ENCODE assay signal across 13 mouse cellular contexts in the genomic region with DNA sequence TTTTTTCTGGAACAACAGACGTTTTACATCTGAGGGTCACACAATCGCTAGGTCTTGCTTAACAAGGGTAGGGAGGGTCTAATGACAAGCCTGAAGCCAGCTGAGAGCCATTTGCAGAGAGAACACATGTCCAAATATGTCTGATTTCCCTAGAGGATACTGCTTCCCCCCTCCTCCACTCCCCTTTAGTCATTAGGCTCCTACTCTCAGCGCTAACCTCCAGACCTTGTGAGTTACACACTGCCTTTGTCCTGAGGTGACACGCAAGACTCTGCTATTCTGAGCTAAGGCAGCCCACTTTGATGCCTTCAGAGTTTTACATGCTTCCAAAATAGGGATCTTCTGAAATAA. TPM values are rescaled to one million over a fixed set of nuclear protein-coding genes. Genes with fewer than 3 reads are reported as not detected.
DNase-seq lines count a peak whose midpoint lies in the region; ATAC-seq and TF ChIP-seq lines count a peak whose summit lies in the region.
"Had no signal": no experiment of that assay in that cellular context is flagged by ENCODE, and none has a peak within 500 bp of the region (broad histone marks: within the 10 kb centered on the region; RNA-seq: fewer than 3 reads in every experiment).

No protein-coding gene starts in this region.

- DNase-seq in kidney, postnatal 14 days: peak; percentile 37
- DNase-seq in kidney, adult 8-10 months: no peak
- DNase-seq in neural tube, embryonic 10.5 days (ENCODE audit: extremely low spot score, low spot score): no peak
- peak; percentile 37 for DNase-seq in hindbrain, embryonic 11.5 days (ENCODE audit: low spot score)
- no peak for DNase-seq in liver, postnatal 0 days
- DNase-seq: adrenal gland, postnatal 25 days; cerebellum, adult 11-12 months; heart, adult 2 months had no signal

- H3K4me3 ChIP-seq in neural tube, embryonic 12.5 days: no peak overlapping the region
- no peak overlapping the region for H3K4me3 ChIP-seq in hindbrain, embryonic 11.5 days (ENCODE audit: low read depth, low read length)
- no peak overlapping the region for H3K4me3 ChIP-seq in liver, postnatal 0 days (ENCODE audit: low read depth, low read length)
- H3K4me3 ChIP-seq: embryonic facial prominence, embryonic 15.5 days; heart, adult 2 months; megakaryocyte, embryonic 14.5 days had no signal

- H3K4me1 ChIP-seq in neural tube, embryonic 12.5 days: 0 out of 2 replicates have a peak, but pooled peaks cover 2% of the 10 kb centered on the region
- no peaks in the 10 kb centered on the region for H3K4me1 ChIP-seq in hindbrain, embryonic 11.5 days (replicated peaks; ENCODE audit: control insufficient read depth, insufficient read depth, low read length)
- H3K4me1 ChIP-seq in liver, postnatal 0 days (ENCODE audit: insufficient read depth): no peaks in the 10 kb centered on the region
- H3K4me1 ChIP-seq: embryonic facial prominence, embryonic 15.5 days had no signal

- no peaks in the 10 kb centered on the region for H3K36me3 ChIP-seq in neural tube, embryonic 12.5 days
- H3K36me3 ChIP-seq in hindbrain, embryonic 11.5 days (ENCODE audit: control insufficient read depth, insufficient read depth, low read length): no peaks in the 10 kb centered on the region
- no peaks in the 10 kb centered on the region for H3K36me3 ChIP-seq in liver, postnatal 0 days (replicated peaks; ENCODE audit: insufficient read depth, low read length)
- H3K36me3 ChIP-seq: embryonic facial prominence, embryonic 15.5 days had no signal

- H3K27me3 ChIP-seq in neural tube, embryonic 12.5 days (replicated peaks): no peaks in the 10 kb centered on the region
- no peaks in the 10 kb centered on the region for H3K27me3 ChIP-seq in hindbrain, embryonic 11.5 days (ENCODE audit: control insufficient read depth, insufficient read depth, low read length)
- no peaks in the 10 kb centered on the region for H3K27me3 ChIP-seq in liver, postnatal 0 days (ENCODE audit: insufficient read depth, low read length)
- H3K27me3 ChIP-seq: CH12.LX; embryonic facial prominence, embryonic 15.5 days had no signal

- peak; percentile 76 for ATAC-seq in neural tube, embryonic 12.5 days (ENCODE audit: low FRiP score, low read depth)
- peak; percentile 89 for ATAC-seq in hindbrain, embryonic 11.5 days (ENCODE audit: low FRiP score)
- no peak for ATAC-seq in megakaryocyte-erythroid progenitor cell, adult 5-6 weeks (replicated peaks; ENCODE audit: low FRiP score, low TSS enrichment, poor library complexity, severe bottlenecking)
- ATAC-seq in liver, postnatal 0 days: no peak

- no peak overlapping the region for H3K9ac ChIP-seq in neural tube, embryonic 12.5 days
- H3K9ac ChIP-seq in hindbrain, embryonic 11.5 days (ENCODE audit: low read depth, low read length): no peak overlapping the region
- no peak overlapping the region for H3K9ac ChIP-seq in liver, postnatal 0 days (replicated peaks)
- H3K9ac ChIP-seq: embryonic facial prominence, embryonic 15.5 days had no signal

- H3K9me3 ChIP-seq in neural tube, embryonic 12.5 days: no peaks in the 10 kb centered on the region
- no peaks in the 10 kb centered on the region for H3K9me3 ChIP-seq in hindbrain, embryonic 11.5 days (ENCODE audit: control insufficient read depth, low read length)
- no peaks in the 10 kb centered on the region for H3K9me3 ChIP-seq in liver, postnatal 0 days (ENCODE audit: low read length)
- H3K9me3 ChIP-seq: embryonic facial prominence, embryonic 15.5 days; megakaryocyte, embryonic 14.5 days had no signal

- no peak for TF ChIP-seq CTCF in liver, postnatal 0 days (IDR thresholded peaks at IDR 0.05; ENCODE audit: low read depth)

- no peak for TF ChIP-seq EP300 in liver, postnatal 0 days (IDR thresholded peaks at IDR 0.05; ENCODE audit: low read depth)

- 50% methylated on average over 4 of the region's 4 CpGs for WGBS in neural tube, embryonic 12.5 days
- 52% methylated on average over 4 of the region's 4 CpGs for WGBS in hindbrain, embryonic 11.5 days
- WGBS in liver, postnatal 0 days (ENCODE audit: insufficient replicate concordance): 67% methylated on average over 4 of the region's 4 CpGs

- no peak overlapping the region for H3K4me2 ChIP-seq in neural tube, embryonic 12.5 days (replicated peaks)
- H3K4me2 ChIP-seq in hindbrain, embryonic 11.5 days (replicated peaks; ENCODE audit: low read depth, low read length): no peak overlapping the region
- H3K4me2 ChIP-seq in liver, postnatal 0 days (ENCODE audit: low read depth, low read length): no peak overlapping the region
- H3K4me2 ChIP-seq: embryonic facial prominence, embryonic 15.5 days had no signal

- H3K27ac ChIP-seq in neural tube, embryonic 12.5 days: no peak overlapping the region
- no peak overlapping the region for H3K27ac ChIP-seq in hindbrain, embryonic 11.5 days (ENCODE audit: low read depth, low read length)
- no peak overlapping the region for H3K27ac ChIP-seq in liver, postnatal 0 days (ENCODE audit: low read depth)
- H3K27ac ChIP-seq: embryonic facial prominence, embryonic 15.5 days; heart, adult 2 months had no signal

RNA-seq across cellular contexts. Expression of gene Phlpp1, which starts 39.2 kb away (rescaled TPM):
- polyA plus RNA-seq in neural tube, embryonic 12.5 days (2016; fragmentation: Nextera tagmentation; extraction: Ambion mirVana): 8.8 TPM in 2 replicates
- polyA plus RNA-seq in hindbrain, embryonic 11.5 days (2014; fragmentation: Nextera tagmentation; extraction: Ambion mirVana): 7.6 and 9.8 TPM in 2 replicates
- total RNA-seq in megakaryocyte-erythroid progenitor cell, adult 5-6 weeks (2014; fragmentation: Nextera tagmentation): 2.1 and 7.1 TPM in 2 replicates
- total RNA-seq in megakaryocyte-erythroid progenitor cell, adult 5-6 weeks (2017): 1.6 and 2.3 TPM in 2 replicates
- polyA plus RNA-seq in liver, postnatal 0 days (2015; fragmentation: Nextera tagmentation; extraction: Ambion mirVana): 0.73 and 0.86 TPM in 2 replicates

Comparison
In these comparisons a context has a peak if more than half of its experiments do, and no peak if none do; other contexts are left out.
1. DNase-seq: peak in kidney, postnatal 14 days (single experiment) and hindbrain, embryonic 11.5 days (single experiment); none in kidney, adult 8-10 months (0 of 2), neural tube, embryonic 10.5 days (single experiment) and liver, postnatal 0 days (single experiment).
2. ATAC-seq: peak in neural tube, embryonic 12.5 days (single experiment) and hindbrain, embryonic 11.5 days (single experiment); none in megakaryocyte-erythroid progenitor cell, adult 5-6 weeks (single experiment) and liver, postnatal 0 days (single experiment).